Mouse (Mus musculus): Measurements from ENCODE around the gene Poc1b.

DNA sequence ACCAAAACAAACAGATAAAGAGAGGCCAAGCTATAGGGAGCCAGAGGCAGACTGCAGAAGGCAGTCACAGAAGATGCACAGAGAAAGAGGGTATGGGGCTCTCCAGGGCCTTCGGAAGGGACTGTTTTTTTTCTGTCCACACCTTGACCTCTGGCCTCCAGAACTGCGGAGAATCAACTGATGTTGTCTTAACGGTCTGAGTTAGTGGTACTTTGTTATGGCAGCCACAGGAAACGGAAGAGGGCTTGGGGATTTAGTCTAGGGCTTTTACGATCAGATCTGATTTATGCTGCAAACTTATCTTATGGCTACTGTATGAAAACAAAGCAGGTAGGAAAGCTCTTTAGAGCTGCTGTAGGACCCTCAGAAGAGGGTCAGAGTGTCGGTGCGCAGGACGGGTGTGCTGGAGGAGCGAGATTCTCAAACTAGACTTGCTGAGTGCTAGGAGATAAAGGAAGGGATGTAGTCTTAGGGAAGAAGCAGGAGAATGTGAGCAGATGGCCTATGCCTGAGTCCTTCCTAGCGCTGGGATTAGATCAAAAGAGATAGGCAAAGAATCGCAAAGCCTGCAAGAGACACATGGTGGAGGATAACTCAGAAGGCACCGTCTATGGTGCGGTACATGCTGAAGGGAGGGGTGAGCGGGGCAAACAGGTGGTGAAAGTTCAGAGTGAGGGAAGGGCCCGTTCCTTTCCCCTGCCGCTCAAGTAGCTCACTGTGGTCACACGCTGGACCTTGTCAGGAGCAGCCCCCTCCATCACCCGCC, 8.8 kb downstream of the Poc1b start:
- TF ChIP-seq CTCF (IDR thresholded peaks at IDR 0.05; ENCODE audit: control insufficient read depth, insufficient read depth, insufficient read length) (no peak), USF1 (IDR thresholded peaks at IDR 0.05; ENCODE audit: low read depth) (no peak), MYOG (IDR thresholded peaks at IDR 0.05; ENCODE audit: control insufficient read depth, extremely low read depth, insufficient read length) (no peak), MYOD1 (IDR thresholded peaks at IDR 0.05; ENCODE audit: control insufficient read depth, insufficient read length, low read depth) (no peak), MAX (IDR thresholded peaks at IDR 0.05) (no peak), CEBPB (IDR thresholded peaks at IDR 0.05; ENCODE audit: low read depth) (no peak)

All from C2C12 (cell line).